Mouse (Mus musculus): ENCODE measurements around the gene Hspa1a. TPM values are rescaled to one million over a fixed set of nuclear protein-coding genes. Genes with fewer than 3 reads are reported as not detected.

The Hspa1a gene
- polyA plus RNA-seq, 1 experiment from 2014 or later = 1.3 TPM

- Histone ChIP-seq H3K4me3 (peak within 1 kb of the TSS; percentile 82), H3K36me3 (replicated peaks) (peaks cover 12% of the 10 kb centered on the region; the same call in 1 of the 2 replicates), H3K27ac (replicated peaks) (peak within 1 kb of the TSS; percentile 85), H3K4me1 (peaks cover 37% of the 10 kb centered on the region), H3K27me3 (replicated peaks; ENCODE audit: low read depth, poor library complexity, severe bottlenecking) (0 out of 2 replicates have a peak, but pooled peaks cover 4% of the 10 kb centered on the region), H3K9me3 (no peaks in the 10 kb centered on the region)
- DNase-seq (ENCODE audit: low spot score) = peak; percentile 97
- under 1% methylated on average over 38 of the region's 38 CpGs for WGBS
Measured at GRCm38 (mm10) chr17:34931061-34931734, 40.8 kb downstream of the Hspa1a start, which contains the start of gene Neu1. Gene Neu1 (plus strand): TSS chr17:34931253.

- Histone ChIP-seq H3K4me3 (no peak overlapping the region), H3K27ac (replicated peaks) (no peak overlapping the region), H3K4me1 (peaks cover 18% of the 10 kb centered on the region), H3K27me3 (replicated peaks; ENCODE audit: low read depth, poor library complexity, severe bottlenecking) (0 out of 2 replicates have a peak, but pooled peaks cover 4% of the 10 kb centered on the region), H3K36me3 (replicated peaks) (peaks cover 6% of the 10 kb centered on the region; the same call in 1 of the 2 replicates), H3K9me3 (no peaks in the 10 kb centered on the region)
- no peak for DNase-seq (ENCODE audit: low spot score)
- 75% methylated on average over 4 of the region's 4 CpGs for WGBS
Measured at GRCm38 (mm10) chr17:34928841-34929240, 43.1 kb downstream of the Hspa1a start.

GRCm38 (mm10) chr17:34927306-34928019 is 44.5 kb downstream of the Hspa1a start:
- Histone ChIP-seq H3K27ac (replicated peaks) (no peak overlapping the region; the same call in 1 of the 2 replicates), H3K36me3 (replicated peaks) (no peaks in the 10 kb centered on the region), H3K27me3 (replicated peaks; ENCODE audit: low read depth, poor library complexity, severe bottlenecking) (no peaks in the 10 kb centered on the region), H3K4me1 (peaks cover 15% of the 10 kb centered on the region), H3K4me3 (no peak overlapping the region; the same call in 1 of the 2 replicates), H3K9me3 (no peaks in the 10 kb centered on the region)
- DNase-seq (ENCODE audit: low spot score) = no peak
- 85% methylated on average over 18 of the region's 18 CpGs for WGBS

- no peak for DNase-seq (ENCODE audit: low spot score)
Measured at GRCm38 (mm10) chr17:34924258-34924657, 47.7 kb downstream of the Hspa1a start.

GRCm38 (mm10) chr17:34922939-34923338 is 49.0 kb downstream of the Hspa1a start:
- peaks cover 3% of the 10 kb centered on the region; the same call in 1 of the 2 replicates for H3K4me1 ChIP-seq
- 50% methylated on average over 6 of the region's 6 CpGs for WGBS
- DNase-seq (ENCODE audit: low spot score) = no peak
- H3K9me3 ChIP-seq = no peaks in the 10 kb centered on the region
- H3K27ac ChIP-seq (replicated peaks) = no peak overlapping the region
- H3K27me3 ChIP-seq (replicated peaks; ENCODE audit: low read depth, poor library complexity, severe bottlenecking) = no peaks in the 10 kb centered on the region
- H3K36me3 ChIP-seq (replicated peaks) = no peaks in the 10 kb centered on the region
- H3K4me3 ChIP-seq = no peak overlapping the region

More at GRCm38 (mm10) chr17:34924258-34924657, 47.7 kb downstream of the Hspa1a start:
- no peak overlapping the region for H3K4me3 ChIP-seq
- no peaks in the 10 kb centered on the region for H3K9me3 ChIP-seq
- H3K27ac ChIP-seq (replicated peaks) = no peak overlapping the region
- peaks cover 3% of the 10 kb centered on the region; the same call in 1 of the 2 replicates for H3K4me1 ChIP-seq
- H3K36me3 ChIP-seq (replicated peaks) = no peaks in the 10 kb centered on the region
- no peaks in the 10 kb centered on the region for H3K27me3 ChIP-seq (replicated peaks; ENCODE audit: low read depth, poor library complexity, severe bottlenecking)
- 73% methylated on average over 5 of the region's 5 CpGs for WGBS

Other genes with a start within 250 kb of the Hspa1a start
- gene C4b, start 228.3 kb downstream of the Hspa1a start, polyA plus RNA-seq (2016; fragmentation: Nextera tagmentation; extraction: Ambion mirVana) = not detected in 2 replicates
- gene Cyp21a1, start 167.6 kb downstream of the Hspa1a start, polyA plus RNA-seq (2016; fragmentation: Nextera tagmentation; extraction: Ambion mirVana) = not detected in 2 replicates
- 24.6 and 26.4 TPM in 2 replicates for gene Stk19, start 135.2 kb downstream of the Hspa1a start, polyA plus RNA-seq (2016; fragmentation: Nextera tagmentation; extraction: Ambion mirVana)
- 78.1 and 88.8 TPM in 2 replicates for gene Dxo, start 135.1 kb downstream of the Hspa1a start, polyA plus RNA-seq (2016; fragmentation: Nextera tagmentation; extraction: Ambion mirVana)
- gene Skiv2l, start 121.9 kb downstream of the Hspa1a start, polyA plus RNA-seq (2016; fragmentation: Nextera tagmentation; extraction: Ambion mirVana) = 57.1 and 57.3 TPM in 2 replicates
- 129 and 144 TPM in 2 replicates for gene Nelfe, start 121.8 kb downstream of the Hspa1a start, polyA plus RNA-seq (2016; fragmentation: Nextera tagmentation; extraction: Ambion mirVana)
- gene Cfb, start 109.6 kb downstream of the Hspa1a start, polyA plus RNA-seq (2016; fragmentation: Nextera tagmentation; extraction: Ambion mirVana) = 2.1 and 2.6 TPM in 2 replicates
- 4.8 and 6.2 TPM in 2 replicates for gene Zbtb12, start 92.7 kb downstream of the Hspa1a start, polyA plus RNA-seq (2016; fragmentation: Nextera tagmentation; extraction: Ambion mirVana)
- gene Gm20547, start 90.1 kb downstream of the Hspa1a start, polyA plus RNA-seq (2016; fragmentation: Nextera tagmentation; extraction: Ambion mirVana) = not detected in 2 replicates
- gene C2, start 73.9 kb downstream of the Hspa1a start, polyA plus RNA-seq (2016; fragmentation: Nextera tagmentation; extraction: Ambion mirVana) = 0.55 and 1.6 TPM in 2 replicates
- 96.5 and 103 TPM in 2 replicates for gene Ehmt2, start 73.7 kb downstream of the Hspa1a start, polyA plus RNA-seq (2016; fragmentation: Nextera tagmentation; extraction: Ambion mirVana)
- 0.21 and 0.44 TPM in 2 replicates for gene Slc44a4, start 57.7 kb downstream of the Hspa1a start, polyA plus RNA-seq (2016; fragmentation: Nextera tagmentation; extraction: Ambion mirVana)
- 14.0 and 19.3 TPM in 2 replicates for gene Neu1, start 40.9 kb downstream of the Hspa1a start, polyA plus RNA-seq (2016; fragmentation: Nextera tagmentation; extraction: Ambion mirVana)
- 0.13 and 0.15 TPM in 2 replicates for gene Hspa1b, start 12.9 kb downstream of the Hspa1a start, polyA plus RNA-seq (2016; fragmentation: Nextera tagmentation; extraction: Ambion mirVana)
- gene Gm20481, start 2.2 kb downstream of the Hspa1a start, polyA plus RNA-seq (2016; fragmentation: Nextera tagmentation; extraction: Ambion mirVana) = not detected in 2 replicates
- gene Hspa1l, start 547 bp upstream of the Hspa1a start, polyA plus RNA-seq (2016; fragmentation: Nextera tagmentation; extraction: Ambion mirVana) = 1.1 TPM in 2 replicates
- 339 and 361 TPM in 2 replicates for gene Lsm2, start 9.7 kb upstream of the Hspa1a start, polyA plus RNA-seq (2016; fragmentation: Nextera tagmentation; extraction: Ambion mirVana)
- 197 and 223 TPM in 2 replicates for gene Vars, start 28.8 kb upstream of the Hspa1a start, polyA plus RNA-seq (2016; fragmentation: Nextera tagmentation; extraction: Ambion mirVana)
- gene Vwa7, start 44.4 kb upstream of the Hspa1a start, polyA plus RNA-seq (2016; fragmentation: Nextera tagmentation; extraction: Ambion mirVana) = 0.18 and 0.21 TPM in 2 replicates
- 4.2 and 5.6 TPM in 2 replicates for gene Sapcd1, start 55.9 kb upstream of the Hspa1a start, polyA plus RNA-seq (2016; fragmentation: Nextera tagmentation; extraction: Ambion mirVana)
- gene Msh5, start 74.6 kb upstream of the Hspa1a start, polyA plus RNA-seq (2016; fragmentation: Nextera tagmentation; extraction: Ambion mirVana) = 3.9 and 4.4 TPM in 2 replicates
- gene Clic1, start 77.8 kb upstream of the Hspa1a start, polyA plus RNA-seq (2016; fragmentation: Nextera tagmentation; extraction: Ambion mirVana) = 190 and 191 TPM in 2 replicates
- gene Ddah2, start 86.9 kb upstream of the Hspa1a start, polyA plus RNA-seq (2016; fragmentation: Nextera tagmentation; extraction: Ambion mirVana) = 482 and 503 TPM in 2 replicates
- 0.31 and 0.35 TPM in 2 replicates for gene Ly6g6c, start 93.2 kb upstream of the Hspa1a start, polyA plus RNA-seq (2016; fragmentation: Nextera tagmentation; extraction: Ambion mirVana)
- gene Mpig6b, start 94.0 kb upstream of the Hspa1a start, polyA plus RNA-seq (2016; fragmentation: Nextera tagmentation; extraction: Ambion mirVana) = 0.52 and 0.93 TPM in 2 replicates
- gene Ly6g6e, start 104.7 kb upstream of the Hspa1a start, polyA plus RNA-seq (2016; fragmentation: Nextera tagmentation; extraction: Ambion mirVana) = 0.83 and 1.00 TPM in 2 replicates
- 1.3 TPM in 1 of 2 replicates, not detected in the other for gene Ly6g6d, start 105.9 kb upstream of the Hspa1a start, polyA plus RNA-seq (2016; fragmentation: Nextera tagmentation; extraction: Ambion mirVana)
- gene Ly6g6f, start 113.5 kb upstream of the Hspa1a start, polyA plus RNA-seq (2016; fragmentation: Nextera tagmentation; extraction: Ambion mirVana) = 0.51 and 0.62 TPM in 2 replicates
- 59.4 and 60.0 TPM in 2 replicates for gene Abhd16a, start 117.1 kb upstream of the Hspa1a start, polyA plus RNA-seq (2016; fragmentation: Nextera tagmentation; extraction: Ambion mirVana)
- not detected in 2 replicates for gene Ly6g5c, start 136.1 kb upstream of the Hspa1a start, polyA plus RNA-seq (2016; fragmentation: Nextera tagmentation; extraction: Ambion mirVana)
- gene Ly6g5b, start 143.3 kb upstream of the Hspa1a start, polyA plus RNA-seq (2016; fragmentation: Nextera tagmentation; extraction: Ambion mirVana) = 1.5 and 1.6 TPM in 2 replicates
- 32.5 and 33.3 TPM in 2 replicates for gene Gpank1, start 149.3 kb upstream of the Hspa1a start, polyA plus RNA-seq (2016; fragmentation: Nextera tagmentation; extraction: Ambion mirVana)
- gene Csnk2b, start 149.9 kb upstream of the Hspa1a start, polyA plus RNA-seq (2016; fragmentation: Nextera tagmentation; extraction: Ambion mirVana) = 283 and 288 TPM in 2 replicates
- 9.6 and 9.7 TPM in 2 replicates for gene D17H6S53E, start 154.2 kb upstream of the Hspa1a start, polyA plus RNA-seq (2016; fragmentation: Nextera tagmentation; extraction: Ambion mirVana)
- gene Apom, start 159.9 kb upstream of the Hspa1a start, polyA plus RNA-seq (2016; fragmentation: Nextera tagmentation; extraction: Ambion mirVana) = 0.40 and 0.69 TPM in 2 replicates
- gene Bag6, start 163.0 kb upstream of the Hspa1a start, polyA plus RNA-seq (2016; fragmentation: Nextera tagmentation; extraction: Ambion mirVana) = 73.8 and 77.8 TPM in 2 replicates
- gene Prrc2a, start 192.7 kb upstream of the Hspa1a start, polyA plus RNA-seq (2016; fragmentation: Nextera tagmentation; extraction: Ambion mirVana) = 203 and 205 TPM in 2 replicates
- 2.9 and 3.9 TPM in 2 replicates for gene Aif1, start 203.9 kb upstream of the Hspa1a start, polyA plus RNA-seq (2016; fragmentation: Nextera tagmentation; extraction: Ambion mirVana)
- gene Lst1, start 216.3 kb upstream of the Hspa1a start, polyA plus RNA-seq (2016; fragmentation: Nextera tagmentation; extraction: Ambion mirVana) = 2.6 and 6.9 TPM in 2 replicates
- gene Ltb, start 222.3 kb upstream of the Hspa1a start, polyA plus RNA-seq (2016; fragmentation: Nextera tagmentation; extraction: Ambion mirVana) = 0.16 and 0.34 TPM in 2 replicates
- not detected in 2 replicates for gene Tnf, start 229.9 kb upstream of the Hspa1a start, polyA plus RNA-seq (2016; fragmentation: Nextera tagmentation; extraction: Ambion mirVana)
- not detected in 2 replicates for gene Lta, start 233.2 kb upstream of the Hspa1a start, polyA plus RNA-seq (2016; fragmentation: Nextera tagmentation; extraction: Ambion mirVana)
- 0.33 and 0.40 TPM in 2 replicates for gene Gm16181, start 248.7 kb upstream of the Hspa1a start, polyA plus RNA-seq (2016; fragmentation: Nextera tagmentation; extraction: Ambion mirVana)